Mouse (Mus musculus): Measurements from ENCODE around the gene Lysmd4. TPM values are rescaled to one million over a fixed set of nuclear protein-coding genes. Genes with fewer than 3 reads are reported as not detected.

Lysmd4 gene
- polyA plus RNA-seq, 1 experiment from 2014 or later = 3.6 TPM

GRCm38 (mm10) chr7:67318697-67319096 lies 96.4 kb downstream of the Lysmd4 start:
- DNase-seq (no peak), ATAC-seq (no peak)
- Histone ChIP-seq H3K9me3 (ENCODE audit: low read length) (no peaks in the 10 kb centered on the region), H3K4me3 (ENCODE audit: low read depth, low read length) (no peak overlapping the region), H3K9ac (replicated peaks) (no peak overlapping the region), H3K36me3 (replicated peaks; ENCODE audit: insufficient read depth, low read length) (no peaks in the 10 kb centered on the region; the same call in 1 of the 2 replicates), H3K27me3 (ENCODE audit: insufficient read depth, low read length) (no peaks in the 10 kb centered on the region), H3K4me2 (ENCODE audit: low read depth, low read length) (no peak overlapping the region), H3K4me1 (ENCODE audit: insufficient read depth) (no peaks in the 10 kb centered on the region), H3K27ac (ENCODE audit: low read depth) (no peak overlapping the region)
- TF ChIP-seq EP300 (IDR thresholded peaks at IDR 0.05; ENCODE audit: low read depth) (no peak), CTCF (IDR thresholded peaks at IDR 0.05; ENCODE audit: low read depth) (no peak)

DNA sequence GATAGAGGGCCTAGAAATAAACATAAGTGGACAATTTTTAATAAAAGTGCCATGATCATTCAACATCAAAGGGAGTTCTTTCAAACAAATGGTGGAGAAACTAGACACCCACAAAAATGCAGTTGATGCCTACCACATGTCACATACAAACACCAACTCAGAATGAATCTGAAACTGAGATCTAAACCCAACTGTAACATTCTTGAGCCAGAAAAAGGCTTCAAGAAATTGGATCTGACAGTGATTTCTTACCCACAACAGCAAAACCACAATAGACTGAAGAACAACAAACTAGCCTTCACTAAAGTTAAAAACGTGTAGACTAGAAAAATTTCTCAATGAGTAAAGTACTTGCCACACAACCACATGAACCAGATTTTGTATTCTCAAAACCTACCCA lies 98.0 kb downstream of the Lysmd4 start:
- Histone ChIP-seq H3K4me1 (ENCODE audit: insufficient read depth) (no peaks in the 10 kb centered on the region), H3K4me2 (ENCODE audit: low read depth, low read length) (no peak overlapping the region), H3K9me3 (ENCODE audit: low read length) (no peaks in the 10 kb centered on the region), H3K4me3 (ENCODE audit: low read depth, low read length) (no peak overlapping the region), H3K36me3 (replicated peaks; ENCODE audit: insufficient read depth, low read length) (no peaks in the 10 kb centered on the region; the same call in 1 of the 2 replicates), H3K9ac (replicated peaks) (no peak overlapping the region), H3K27ac (ENCODE audit: low read depth) (no peak overlapping the region), H3K27me3 (ENCODE audit: insufficient read depth, low read length) (no peaks in the 10 kb centered on the region)
- TF ChIP-seq EP300 (IDR thresholded peaks at IDR 0.05; ENCODE audit: low read depth) (no peak), CTCF (IDR thresholded peaks at IDR 0.05; ENCODE audit: low read depth) (no peak)
- DNase-seq = no peak
- WGBS (ENCODE audit: insufficient replicate concordance) = 66% methylated on average over 1 of the region's 1 CpGs
- ATAC-seq = no peak

- Histone ChIP-seq H3K4me3 (ENCODE audit: low read depth, low read length) (no peak overlapping the region), H3K9me3 (ENCODE audit: low read length) (no peaks in the 10 kb centered on the region), H3K27me3 (ENCODE audit: insufficient read depth, low read length) (no peaks in the 10 kb centered on the region), H3K27ac (ENCODE audit: low read depth) (no peak overlapping the region), H3K9ac (replicated peaks) (no peak overlapping the region), H3K4me2 (ENCODE audit: low read depth, low read length) (no peak overlapping the region), H3K36me3 (replicated peaks; ENCODE audit: insufficient read depth, low read length) (no peaks in the 10 kb centered on the region), H3K4me1 (ENCODE audit: insufficient read depth) (no peaks in the 10 kb centered on the region)
- no peak for ATAC-seq
- TF ChIP-seq CTCF (IDR thresholded peaks at IDR 0.05; ENCODE audit: low read depth) = no peak
- TF ChIP-seq EP300 (IDR thresholded peaks at IDR 0.05; ENCODE audit: low read depth) = no peak
- no peak for DNase-seq
- WGBS (ENCODE audit: insufficient replicate concordance) = 71% methylated on average over 7 of the region's 7 CpGs
Observed at GRCm38 (mm10) chr7:67342067-67342625, 119.8 kb downstream of the Lysmd4 start.

GRCm38 (mm10) chr7:67344443-67344842 lies 122.1 kb downstream of the Lysmd4 start:
- Histone ChIP-seq H3K9ac (replicated peaks) (no peak overlapping the region), H3K9me3 (ENCODE audit: low read length) (no peaks in the 10 kb centered on the region), H3K4me1 (ENCODE audit: insufficient read depth) (no peaks in the 10 kb centered on the region), H3K27me3 (ENCODE audit: insufficient read depth, low read length) (no peaks in the 10 kb centered on the region), H3K4me2 (ENCODE audit: low read depth, low read length) (no peak overlapping the region), H3K27ac (ENCODE audit: low read depth) (no peak overlapping the region), H3K4me3 (ENCODE audit: low read depth, low read length) (no peak overlapping the region), H3K36me3 (replicated peaks; ENCODE audit: insufficient read depth, low read length) (no peaks in the 10 kb centered on the region; the same call in 1 of the 2 replicates)
- DNase-seq = no peak
- ATAC-seq = no peak
- WGBS (ENCODE audit: insufficient replicate concordance) = 91% methylated on average over 1 of the region's 1 CpGs
- TF ChIP-seq EP300 (IDR thresholded peaks at IDR 0.05; ENCODE audit: low read depth) = no peak
- no peak for TF ChIP-seq CTCF (IDR thresholded peaks at IDR 0.05; ENCODE audit: low read depth)

- Histone ChIP-seq H3K36me3 (replicated peaks; ENCODE audit: insufficient read depth, low read length) (no peaks in the 10 kb centered on the region; the same call in 1 of the 2 replicates), H3K9me3 (ENCODE audit: low read length) (no peaks in the 10 kb centered on the region), H3K27ac (ENCODE audit: low read depth) (no peak overlapping the region), H3K4me2 (ENCODE audit: low read depth, low read length) (no peak overlapping the region), H3K4me1 (ENCODE audit: insufficient read depth) (0 out of 2 replicates have a peak, but pooled peaks cover 6% of the 10 kb centered on the region), H3K9ac (replicated peaks) (no peak overlapping the region), H3K4me3 (ENCODE audit: low read depth, low read length) (no peak overlapping the region), H3K27me3 (ENCODE audit: insufficient read depth, low read length) (no peaks in the 10 kb centered on the region)
- ATAC-seq (no peak), DNase-seq (no peak)
- WGBS (ENCODE audit: insufficient replicate concordance) = 66% methylated on average over 4 of the region's 4 CpGs
- no peak for TF ChIP-seq CTCF (IDR thresholded peaks at IDR 0.05; ENCODE audit: low read depth)
Observed at GRCm38 (mm10) chr7:67352989-67353388, 130.6 kb downstream of the Lysmd4 start.

- Histone ChIP-seq H3K4me1 (ENCODE audit: insufficient read depth) (0 out of 2 replicates have a peak, but pooled peaks cover 6% of the 10 kb centered on the region), H3K27ac (ENCODE audit: low read depth) (no peak overlapping the region), H3K27me3 (ENCODE audit: insufficient read depth, low read length) (no peaks in the 10 kb centered on the region), H3K4me2 (ENCODE audit: low read depth, low read length) (no peak overlapping the region), H3K4me3 (ENCODE audit: low read depth, low read length) (no peak overlapping the region), H3K9ac (replicated peaks) (no peak overlapping the region), H3K36me3 (replicated peaks; ENCODE audit: insufficient read depth, low read length) (no peaks in the 10 kb centered on the region; the same call in 1 of the 2 replicates), H3K9me3 (ENCODE audit: low read length) (no peaks in the 10 kb centered on the region)
- peak; percentile 62 for TF ChIP-seq CTCF (IDR thresholded peaks at IDR 0.05; ENCODE audit: low read depth)
- no peak for TF ChIP-seq EP300 (IDR thresholded peaks at IDR 0.05; ENCODE audit: low read depth)
- ATAC-seq = no peak
- 65% methylated on average over 6 of the region's 6 CpGs for WGBS (ENCODE audit: insufficient replicate concordance)
- peak; percentile 37 for DNase-seq
Observed at GRCm38 (mm10) chr7:67353667-67354066, 131.3 kb downstream of the Lysmd4 start.

All from liver, postnatal 0 days (tissue).